Mouse (Mus musculus) MEL (cell line): ENCODE data around the gene Cep170b. TPM values are rescaled to one million over a fixed set of nuclear protein-coding genes. Genes with fewer than 3 reads are reported as not detected.
A peak's percentile ranks its signal among the peaks of the same experiment; 100 is the strongest.

Source experiments
- DNase-seq: peaks from one replicate; pipeline ENCODE4 v3.0.0; 2011; ENCODE audit warnings: low read depth, low spot score
- H3K27ac ChIP-seq: 2 replicates; pipeline ENCODE4 v1.5.1; 2012; ENCODE audit warnings: low read depth, mild to moderate bottlenecking, control low read depth, low read length, moderate library complexity; ENCODE audit not compliant: control insufficient read depth
- H3K27me3 ChIP-seq, 2 experiments: fragments of 150-350 bp in 1 of 2; sonication (generic) in 1 of 2; 2 replicates each; pipeline ENCODE4 v1.6.1; 2012; ENCODE audit warnings: low read length in 2 of 2, mild to moderate bottlenecking in 2 of 2, improper control_type of control experiment in 1 of 2, moderate library complexity in 1 of 2; ENCODE audit not compliant: insufficient read depth in 2 of 2, control insufficient read depth in 1 of 2
- H3K36me3 ChIP-seq, 2 experiments: 2 replicates each; pipeline ENCODE4 v1.6.1; 2012 to 2014; ENCODE audit warnings: low read length in 2 of 2, improper control_type of control experiment in 1 of 2, inconsistent platforms in 1 of 2, mild to moderate bottlenecking in 1 of 2; ENCODE audit not compliant: insufficient read depth in 2 of 2, control insufficient read depth in 1 of 2
- H3K4me1 ChIP-seq, 2 experiments: fragments of 150-350 bp in 1 of 2; sonication (generic) in 1 of 2; 2 replicates each; pipeline ENCODE4 v1.6.1; 2012; ENCODE audit warnings: low read length in 2 of 2, improper control_type of control experiment in 1 of 2, mild to moderate bottlenecking in 1 of 2; ENCODE audit not compliant: insufficient read depth in 2 of 2, control insufficient read depth in 1 of 2
- H3K4me3 ChIP-seq, 2 experiments: fragments of 150-350 bp in 1 of 2; sonication (generic) in 1 of 2; 2 replicates each; pipeline ENCODE4 v1.5.1; 2012; ENCODE audit warnings: low read depth in 2 of 2, low read length in 2 of 2, mild to moderate bottlenecking in 2 of 2, moderate library complexity in 2 of 2, control low read depth in 1 of 2, improper control_type of control experiment in 1 of 2; ENCODE audit not compliant: control insufficient read depth in 1 of 2, insufficient read depth in 1 of 2
- H3K79me2 ChIP-seq: 2 replicates; pipeline ENCODE4 v1.6.1; 2012; ENCODE audit warnings: mild to moderate bottlenecking, low read length, moderate library complexity; ENCODE audit not compliant: control insufficient read depth, poor library complexity, insufficient read depth
- H3K9ac ChIP-seq: 2 replicates; pipeline ENCODE4 v1.6.1; 2012; ENCODE audit warnings: low read depth, mild to moderate bottlenecking, control low read depth, low read length, moderate library complexity; ENCODE audit not compliant: control insufficient read depth, poor library complexity, severe bottlenecking
- H3K9me3 ChIP-seq: fragments of 150-350 bp; sonication (generic); replicated peaks from 2 replicates; pipeline ENCODE4 v1.6.1; 2012; ENCODE audit warnings: mild to moderate bottlenecking, low read length, improper control_type of control experiment, moderate library complexity; ENCODE audit not compliant: insufficient read depth
- CHD1 ChIP-seq: IDR thresholded peaks from 2 replicates; pipeline ENCODE4 v1.6.1; 2012; ENCODE audit warnings: low read depth, mild to moderate bottlenecking, inconsistent platforms, low read length, improper control_type of control experiment
- CHD2 ChIP-seq: IDR thresholded peaks from 2 replicates; pipeline ENCODE4 v1.6.1; 2011; ENCODE audit warnings: low read length, improper control_type of control experiment
- ELF1 ChIP-seq: IDR thresholded peaks from 2 replicates; pipeline ENCODE4 v1.6.1; 2014; ENCODE audit warnings: low read depth, mild to moderate bottlenecking, inconsistent platforms, low read length, improper control_type of control experiment, moderate library complexity
- EP300 ChIP-seq, 2 experiments: IDR thresholded peaks; 2 replicates each; pipeline ENCODE4 v1.6.1; 2011; ENCODE audit warnings: improper control_type of control experiment in 2 of 2, low read length in 2 of 2, low read depth in 1 of 2, mild to moderate bottlenecking in 1 of 2
- ETS1 ChIP-seq: IDR thresholded peaks from 2 replicates; pipeline ENCODE4 v1.6.1; 2012; ENCODE audit warnings: low read depth, mild to moderate bottlenecking, inconsistent platforms, low read length, improper control_type of control experiment, moderate library complexity
- GABPA ChIP-seq: IDR thresholded peaks from 2 replicates; pipeline ENCODE4 v1.6.1; 2012; ENCODE audit warnings: low read depth, mild to moderate bottlenecking, inconsistent platforms, low read length, improper control_type of control experiment, moderate library complexity
- GATA1 ChIP-seq: IDR thresholded peaks from 2 replicates; pipeline ENCODE4 v1.6.1; 2011; ENCODE audit warnings: low read depth, low read length, improper control_type of control experiment
- KAT2A ChIP-seq: conservative IDR thresholded peaks from 2 replicates; pipeline ENCODE4 v1.6.1; 2012; ENCODE audit warnings: low read depth, low read length, improper control_type of control experiment, inconsistent platforms
- MAFK ChIP-seq: IDR thresholded peaks from 2 replicates; pipeline ENCODE4 v1.6.1; 2011; ENCODE audit warnings: low read depth, mild to moderate bottlenecking, low read length, improper control_type of control experiment, borderline replicate concordance
- MAX ChIP-seq: IDR thresholded peaks from 2 replicates; pipeline ENCODE4 v1.6.1; 2011; ENCODE audit warnings: low read length, improper control_type of control experiment
- MAZ ChIP-seq: IDR thresholded peaks from 2 replicates; pipeline ENCODE4 v1.6.1; 2012; ENCODE audit warnings: low read depth, mild to moderate bottlenecking, inconsistent platforms, low read length, improper control_type of control experiment
- MXI1 ChIP-seq: IDR thresholded peaks from 2 replicates; pipeline ENCODE4 v1.6.1; 2011; ENCODE audit warnings: mild to moderate bottlenecking, low read depth, low read length, improper control_type of control experiment
- MYC ChIP-seq: IDR thresholded peaks from 2 replicates; pipeline ENCODE4 v1.6.1; 2011; ENCODE audit warnings: low read depth, mild to moderate bottlenecking, low read length, improper control_type of control experiment, moderate library complexity
- NELFE ChIP-seq: IDR thresholded peaks from 2 replicates; pipeline ENCODE4 v1.6.1; 2011; ENCODE audit warnings: low read depth, low read length, improper control_type of control experiment
- POLR2AphosphoS2 ChIP-seq: IDR thresholded peaks from 2 replicates; pipeline ENCODE4 v1.6.1; 2011; ENCODE audit warnings: low read length, improper control_type of control experiment
- SIN3A ChIP-seq: IDR thresholded peaks from 2 replicates; pipeline ENCODE4 v1.6.1; 2012; ENCODE audit warnings: low read length, improper control_type of control experiment, inconsistent platforms
- SMC3 ChIP-seq: IDR thresholded peaks from 2 replicates; pipeline ENCODE4 v1.6.1; 2011; ENCODE audit warnings: low read depth, low read length, improper control_type of control experiment
- TBP ChIP-seq: IDR thresholded peaks from 2 replicates; pipeline ENCODE4 v1.8.0; 2011; ENCODE audit warnings: low read depth, low read length, improper control_type of control experiment
- UBTF ChIP-seq: IDR thresholded peaks from 2 replicates; pipeline ENCODE4 v1.6.1; 2012; ENCODE audit warnings: low read depth, mild to moderate bottlenecking, inconsistent platforms, low read length, improper control_type of control experiment, moderate library complexity, borderline replicate concordance; ENCODE audit not compliant: insufficient read depth
- USF1 ChIP-seq: IDR thresholded peaks from 2 replicates; pipeline ENCODE4 v1.6.1; 2014; ENCODE audit warnings: low read depth, mild to moderate bottlenecking, inconsistent platforms, low read length, improper control_type of control experiment, moderate library complexity
- ZKSCAN1 ChIP-seq: IDR thresholded peaks from 2 replicates; pipeline ENCODE4 v1.6.1; 2012; ENCODE audit warnings: low read depth, mild to moderate bottlenecking, inconsistent platforms, low read length, improper control_type of control experiment, moderate library complexity
- ZNF384 ChIP-seq: IDR thresholded peaks from 2 replicates; pipeline ENCODE4 v1.6.1; 2012; ENCODE audit warnings: low read depth, mild to moderate bottlenecking, inconsistent platforms, low read length, improper control_type of control experiment
- polyA plus RNA-seq, 2 experiments: library from polyadenylated mRNA; stranded (reverse) in 1 of 2; unstranded in 1 of 2; fragments of >175 nt in 1 of 2; fragments of >200 nt in 1 of 2; gene quantifications; 2 replicates each; pipeline versions ENCODE4 v1.2.1 to v1.2.4; 2012; ENCODE audit warnings: low replicate concordance in 2 of 2, low read depth in 1 of 2; ENCODE audit not compliant: insufficient read length in 2 of 2, insufficient read depth in 1 of 2, missing spikeins in 1 of 2
- total RNA-seq: library from RNA; depleted of rRNA; stranded (reverse); fragments of 300-350 nt; gene quantifications from 2 replicates; pipeline ENCODE4 v1.2.3, GENCODE M21; 2012

The Cep170b gene
- total and polyA plus RNA-seq, 3 experiments = 49.7 to 64.0 TPM; not detected in 1

GRCm38 (mm10) chr12:112768166-112768565 is 47.9 kb downstream of the Cep170b start:
- Histone ChIP-seq H3K4me3 (no peak overlapping the region), H3K79me2 (no peaks in the 10 kb centered on the region), H3K9me3 (no peaks in the 10 kb centered on the region), H3K36me3 (no peaks in the 10 kb centered on the region), H3K27me3 (no peaks in the 10 kb centered on the region), H3K9ac (no peak overlapping the region), H3K4me1 (no peaks in the 10 kb centered on the region), H3K27ac (no peak overlapping the region)
- TF ChIP-seq KAT2A (no peak), CHD1 (no peak), MYC (no peak), SMC3 (no peak), GATA1 (no peak), ZNF384 (no peak), MAX (no peak), ELF1 (no peak), TBP (no peak), ZKSCAN1 (no peak), USF1 (no peak), SIN3A (no peak), MAFK (no peak), GABPA (no peak), UBTF (no peak), CHD2 (no peak), MAZ (no peak), ETS1 (no peak), POLR2AphosphoS2 (no peak), NELFE (no peak)
- no peak for DNase-seq

DNA sequence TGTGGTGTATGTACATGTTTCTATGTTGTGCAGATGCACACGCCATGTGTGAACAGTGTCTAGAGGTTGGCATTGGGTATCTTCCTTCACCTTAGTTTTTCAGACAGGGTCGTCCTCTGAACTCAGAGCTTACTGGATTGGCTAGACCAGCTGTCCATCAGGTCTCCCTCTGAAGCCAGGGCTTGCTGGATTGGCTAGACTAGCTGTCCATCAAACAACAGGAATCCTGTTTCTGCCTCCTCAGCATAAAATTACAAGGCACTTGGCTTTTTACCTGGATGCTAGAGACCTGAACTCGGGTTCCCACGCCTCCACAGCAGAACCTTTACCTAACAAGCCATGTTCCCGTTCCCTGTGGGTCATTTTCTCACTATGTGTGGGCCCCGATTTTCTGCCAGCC is 48.8 kb downstream of the Cep170b start:
- Histone ChIP-seq H3K4me1 (no peaks in the 10 kb centered on the region), H3K36me3 (no peaks in the 10 kb centered on the region), H3K27me3 (no peaks in the 10 kb centered on the region), H3K4me3 (no peak overlapping the region), H3K9me3 (no peaks in the 10 kb centered on the region), H3K27ac (no peak overlapping the region), H3K9ac (no peak overlapping the region), H3K79me2 (no peaks in the 10 kb centered on the region)
- DNase-seq = peak; percentile 80
- TF ChIP-seq MAFK = peak; percentile 65; the same call in 1 of the 2 replicates
- no peak for TF ChIP-seq SMC3
- TF ChIP-seq EP300 (IDR thresholded peaks at IDR 0.05; ENCODE audit: low read depth in 1 of 2, low read length in 2 of 2) = no peak
- TF ChIP-seq MXI1 = no peak
- no peak for TF ChIP-seq ELF1
